Mouse (Mus musculus): ENCODE results near the gene Phactr3. TPM values are rescaled to one million over a fixed set of nuclear protein-coding genes. Genes with fewer than 3 reads are reported as not detected.
"Not testable (repeated sequence)": the region's sequence is repeated elsewhere in the genome, so short reads cannot be mapped to it uniquely, and the experiment has no call there.

Phactr3 gene
- total RNA-seq, 2 experiments from 2014 or later, result 6.8 TPM; not detected in 1

GRCm38 (mm10) chr2:178316281-178316680 is 197.5 kb downstream of the Phactr3 start:
- ATAC-seq (replicated peaks; ENCODE audit: low FRiP score, low TSS enrichment, poor library complexity, severe bottlenecking), result no peak

DNA sequence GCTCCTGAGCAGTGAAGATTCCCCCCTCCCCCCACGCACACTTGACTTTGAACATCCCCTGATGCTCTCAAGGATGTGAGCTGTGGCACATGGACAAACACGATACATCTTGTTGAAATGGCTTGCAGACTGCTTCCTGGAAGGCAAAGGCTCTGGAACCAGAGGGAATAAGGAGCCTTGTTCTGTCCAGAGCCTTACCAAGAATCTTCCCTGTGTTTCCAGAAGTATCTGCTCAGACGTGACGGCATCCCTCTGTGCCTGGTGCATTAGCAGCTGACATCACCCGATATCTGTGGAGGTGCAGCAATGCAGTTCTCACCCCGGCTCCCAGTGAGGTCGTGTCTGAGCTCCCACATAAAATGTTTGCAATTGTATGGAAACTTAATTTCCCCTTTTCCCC is 201.0 kb downstream of the Phactr3 start:
- ATAC-seq (replicated peaks; ENCODE audit: low FRiP score, low TSS enrichment, poor library complexity, severe bottlenecking), result no peak

DNA sequence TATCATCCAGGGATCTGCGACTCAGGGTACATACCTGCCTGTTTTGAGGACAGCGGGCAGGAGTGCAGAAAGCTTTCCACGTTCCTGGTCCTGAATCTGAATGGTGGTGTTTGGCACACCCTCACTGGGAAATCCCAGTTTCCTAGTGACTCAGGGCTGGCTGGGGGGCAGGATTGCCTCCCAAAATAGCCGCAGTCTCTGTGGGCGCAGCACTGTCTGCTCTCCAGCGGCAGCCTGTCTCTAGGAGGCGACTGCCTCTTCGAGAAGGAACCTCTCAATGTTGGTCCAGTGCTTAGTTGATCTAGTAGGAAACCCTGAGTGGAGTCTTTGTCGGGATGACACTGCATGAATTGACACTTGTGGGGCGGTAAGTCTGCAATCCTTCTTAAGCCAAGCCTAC is 202.5 kb downstream of the Phactr3 start:
- no peak for ATAC-seq (replicated peaks; ENCODE audit: low FRiP score, low TSS enrichment, poor library complexity, severe bottlenecking)

GRCm38 (mm10) chr2:178324410-178324809 is 205.6 kb downstream of the Phactr3 start:
- ATAC-seq (replicated peaks; ENCODE audit: low FRiP score, low TSS enrichment, poor library complexity, severe bottlenecking), result no peak

DNA sequence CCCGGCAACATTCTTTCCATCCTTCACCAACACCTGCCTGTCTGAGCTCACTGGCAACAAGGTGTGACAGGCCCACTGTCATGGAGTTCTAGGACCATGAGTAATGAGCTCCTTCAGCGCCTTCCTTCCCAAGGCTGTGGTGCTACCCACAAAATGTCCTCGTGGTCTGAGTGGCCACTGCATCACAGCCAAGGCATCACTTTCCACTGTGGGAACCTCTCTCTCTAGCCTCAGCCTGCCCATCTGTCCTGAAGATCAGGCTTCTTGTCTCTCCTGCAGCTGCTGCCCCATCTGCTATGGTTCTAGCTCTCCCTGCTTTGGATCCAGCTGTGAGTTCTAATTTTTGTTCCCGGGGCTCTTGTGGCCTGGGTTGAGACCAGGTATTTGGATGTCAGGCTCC is 206.0 kb downstream of the Phactr3 start:
- no peak for ATAC-seq (replicated peaks; ENCODE audit: low FRiP score, low TSS enrichment, poor library complexity, severe bottlenecking)

- ATAC-seq (replicated peaks; ENCODE audit: low FRiP score, low TSS enrichment, poor library complexity, severe bottlenecking), result no peak
Observed at GRCm38 (mm10) chr2:178326067-178326466, 207.3 kb downstream of the Phactr3 start.

DNA sequence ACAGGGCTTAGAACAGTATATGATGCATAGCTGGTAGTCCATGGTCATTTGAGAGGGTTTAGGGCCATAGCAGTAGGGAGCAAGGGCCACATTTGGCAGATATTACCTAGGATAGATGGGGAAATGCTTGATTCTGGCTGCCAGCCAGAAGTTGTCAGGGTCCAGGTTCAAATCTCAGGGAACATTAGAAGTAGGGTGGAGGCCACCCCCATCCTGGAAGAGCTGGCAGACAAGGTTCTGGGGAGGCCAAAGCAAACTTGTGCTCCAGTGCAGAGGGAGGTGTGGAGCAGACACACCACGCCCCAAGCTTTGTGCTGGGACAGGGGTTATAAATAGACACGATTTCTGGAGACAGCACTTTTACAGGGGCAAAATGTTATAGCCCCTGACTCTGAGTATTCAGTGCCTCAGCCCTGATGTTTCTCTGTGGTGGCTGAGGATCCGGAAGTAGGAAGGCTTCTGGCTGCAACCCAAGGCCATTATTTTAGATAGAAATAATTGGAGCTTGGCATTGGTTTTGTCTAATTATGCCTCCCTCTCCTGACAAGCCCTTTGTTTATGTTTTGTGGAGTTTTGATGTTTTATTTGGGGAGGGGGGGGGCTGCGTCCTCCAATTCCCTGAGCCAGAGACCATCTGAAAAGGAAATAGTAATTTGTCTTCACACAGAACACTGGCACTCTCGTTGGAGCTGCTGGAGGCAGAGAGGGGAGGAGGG is 208.1 kb downstream of the Phactr3 start:
- no peak for ATAC-seq (replicated peaks; ENCODE audit: low FRiP score, low TSS enrichment, poor library complexity, severe bottlenecking)

- ATAC-seq (replicated peaks; ENCODE audit: low FRiP score, low TSS enrichment, poor library complexity, severe bottlenecking), result peak; percentile 48
Observed at GRCm38 (mm10) chr2:178327466-178328040, 208.8 kb downstream of the Phactr3 start.

DNA sequence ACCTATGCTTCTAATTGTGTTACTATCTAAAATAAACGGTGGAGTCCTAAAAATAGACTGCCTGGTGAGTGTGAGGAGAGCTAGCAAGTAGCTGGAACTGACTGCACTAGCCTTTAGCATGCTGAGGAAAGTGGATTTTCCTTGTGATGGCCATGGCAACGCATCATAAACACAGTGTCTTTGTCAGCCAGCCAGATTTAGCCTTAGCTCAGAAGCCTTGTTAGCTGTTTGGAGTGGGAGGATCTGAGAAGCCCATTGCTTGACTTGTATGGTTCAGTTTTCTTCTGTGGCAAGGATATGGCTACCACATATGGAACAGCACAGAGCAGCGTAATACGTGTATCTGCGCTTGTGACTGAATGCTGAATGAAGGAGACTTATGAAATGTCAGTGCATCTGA is 210.8 kb downstream of the Phactr3 start:
- ATAC-seq (replicated peaks; ENCODE audit: low FRiP score, low TSS enrichment, poor library complexity, severe bottlenecking), result no peak

GRCm38 (mm10) chr2:178329986-178330385 is 211.2 kb downstream of the Phactr3 start:
- ATAC-seq (replicated peaks; ENCODE audit: low FRiP score, low TSS enrichment, poor library complexity, severe bottlenecking), result no peak

DNA sequence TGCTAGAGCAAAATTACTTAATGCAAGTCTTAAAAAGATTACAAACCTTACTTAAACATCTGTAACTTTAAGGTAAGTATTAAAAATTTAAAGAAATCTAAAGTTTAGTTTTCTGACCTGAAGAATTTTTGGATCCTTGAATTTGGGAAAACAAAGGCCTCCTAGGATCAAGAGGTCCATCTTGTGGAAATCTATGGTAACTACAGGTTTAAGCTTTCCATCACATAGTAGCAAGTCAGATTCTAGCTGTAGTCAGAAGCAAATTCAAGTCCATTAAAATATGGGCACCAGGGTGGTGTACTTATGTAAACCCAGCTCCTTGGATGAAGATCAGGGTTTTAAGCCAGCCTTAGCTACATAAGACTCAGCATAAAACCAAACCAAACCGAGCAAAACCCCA is 219.1 kb downstream of the Phactr3 start:
- ATAC-seq (replicated peaks; ENCODE audit: low FRiP score, low TSS enrichment, poor library complexity, severe bottlenecking), result no peak

DNA sequence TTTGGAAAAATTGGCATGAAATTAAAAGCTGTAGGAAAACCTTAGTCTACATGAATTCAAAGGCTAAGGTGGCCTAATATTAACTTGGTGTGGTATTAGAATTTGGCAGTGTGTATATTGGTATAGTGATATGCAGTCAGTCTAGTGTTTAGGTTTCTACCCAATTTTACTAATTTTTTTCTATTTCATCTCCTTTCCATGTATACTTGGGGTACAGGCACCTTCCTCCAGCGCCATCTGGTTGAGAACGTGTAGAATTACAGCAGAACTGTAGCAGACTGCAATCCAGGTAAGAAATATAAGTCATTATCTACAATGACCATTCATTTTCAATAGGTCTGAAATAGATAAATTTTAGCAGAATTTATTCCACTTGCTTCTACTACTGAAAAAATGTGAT is 220.3 kb downstream of the Phactr3 start:
- ATAC-seq (replicated peaks; ENCODE audit: low FRiP score, low TSS enrichment, poor library complexity, severe bottlenecking), result peak; percentile 70

DNA sequence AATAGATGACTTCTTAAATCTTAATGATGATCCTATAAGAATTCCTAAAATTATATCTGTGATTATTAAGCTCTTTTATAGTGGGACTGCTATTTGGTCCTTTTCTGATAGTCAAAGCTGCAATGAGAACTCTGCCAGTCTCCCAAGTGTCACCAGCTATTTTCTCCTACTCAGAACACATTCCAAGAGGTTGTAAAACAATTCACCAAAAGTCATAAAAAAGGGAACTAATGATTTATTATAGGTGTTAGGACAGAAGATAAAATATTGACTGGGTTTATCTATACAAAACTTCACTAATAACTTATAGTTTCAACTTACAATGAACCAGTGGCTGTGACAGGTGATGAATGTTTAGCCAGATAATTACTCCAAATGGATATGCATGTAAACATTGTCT is 223.3 kb downstream of the Phactr3 start:
- not testable (repeated sequence) for ATAC-seq (replicated peaks; ENCODE audit: low FRiP score, low TSS enrichment, poor library complexity, severe bottlenecking)

DNA sequence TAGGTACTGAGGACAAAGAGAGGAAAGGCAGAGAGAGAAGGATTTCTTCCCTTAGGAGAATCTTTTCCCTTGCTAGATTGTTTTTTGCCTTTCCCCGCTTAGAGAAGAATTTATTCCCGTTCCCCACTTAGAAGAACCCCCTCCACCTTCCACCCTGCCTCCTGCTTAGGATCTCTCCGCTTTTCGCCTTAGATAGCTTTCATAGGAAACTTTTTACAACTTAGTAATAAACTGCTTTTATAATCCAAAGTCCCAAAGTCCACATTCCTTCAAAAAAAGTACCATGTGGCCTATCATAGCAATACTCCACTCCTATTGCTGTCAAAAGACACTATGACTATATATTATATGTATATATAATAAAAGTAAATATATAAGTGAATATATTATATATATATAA is 223.8 kb downstream of the Phactr3 start:
- no peak for ATAC-seq (replicated peaks; ENCODE audit: low FRiP score, low TSS enrichment, poor library complexity, severe bottlenecking)

Other genes with a start within 250 kb of the Phactr3 start
- 13.0 and 13.9 TPM in 2 replicates for gene Gm14327, start 221.9 kb upstream of the Phactr3 start, total RNA-seq (2014; fragmentation: Nextera tagmentation)
- gene Gm14327, start 221.9 kb upstream of the Phactr3 start, total RNA-seq (2017), result not detected in 2 replicates
- 3.6 and 7.3 TPM in 2 replicates for gene Zfp972, start 193.4 kb upstream of the Phactr3 start, total RNA-seq (2014; fragmentation: Nextera tagmentation)
- gene Zfp972, start 193.4 kb upstream of the Phactr3 start, total RNA-seq (2017), result 5.5 and 7.0 TPM in 2 replicates
- gene Gm14326, start 161.7 kb upstream of the Phactr3 start, total RNA-seq (2014; fragmentation: Nextera tagmentation), result 18.4 and 27.3 TPM in 2 replicates
- 13.4 and 15.3 TPM in 2 replicates for gene Gm14326, start 161.7 kb upstream of the Phactr3 start, total RNA-seq (2017)
- gene Zfp971, start 95.7 kb upstream of the Phactr3 start, total RNA-seq (2014; fragmentation: Nextera tagmentation), result 36.1 and 37.3 TPM in 2 replicates
- 27.1 and 34.3 TPM in 2 replicates for gene Zfp971, start 95.7 kb upstream of the Phactr3 start, total RNA-seq (2017)
- gene Zfp931, start 40.5 kb upstream of the Phactr3 start, total RNA-seq (2014; fragmentation: Nextera tagmentation), result 20.4 and 23.3 TPM in 2 replicates
- 5.2 and 20.5 TPM in 2 replicates for gene Zfp931, start 40.5 kb upstream of the Phactr3 start, total RNA-seq (2017)